Mouse (Mus musculus) myocyte (in vitro differentiated cells): Measurements from ENCODE around the gene Map3k20. TPM values are rescaled to one million over a fixed set of nuclear protein-coding genes. Genes with fewer than 3 reads are reported as not detected.

Source experiments
- H3K27me3 ChIP-seq: one replicate; pipeline ENCODE4 v1.6.1; 2011; ENCODE audit not compliant: control insufficient read depth, insufficient read depth, insufficient read length
- H3K36me3 ChIP-seq: one replicate; pipeline ENCODE4 v1.6.1; 2011; ENCODE audit not compliant: control insufficient read depth, insufficient read depth
- H3K4me2 ChIP-seq: one replicate; pipeline ENCODE4 v1.6.1; 2011; ENCODE audit warnings: low read depth, control low read depth
- H3K4me3 ChIP-seq: one replicate; pipeline ENCODE4 v1.5.1; 2011; ENCODE audit warnings: mild to moderate bottlenecking, control low read depth, moderate library complexity
- H3K79me2 ChIP-seq: one replicate; pipeline ENCODE4 v1.6.1; 2011; ENCODE audit not compliant: control insufficient read depth, insufficient read depth
- H3ac ChIP-seq: one replicate; pipeline ENCODE4 v1.6.1; 2011; ENCODE audit not compliant: control insufficient read depth, insufficient read length
- CEBPB ChIP-seq: IDR thresholded peaks from 2 replicates; pipeline ENCODE4 v1.6.1; 2011; ENCODE audit warnings: mild to moderate bottlenecking, moderate library complexity; ENCODE audit not compliant: poor library complexity, insufficient read depth, severe bottlenecking
- E2F4 ChIP-seq: IDR thresholded peaks from one replicate; pipeline ENCODE4 v1.6.1; 2011; ENCODE audit warnings: mild to moderate bottlenecking, control low read depth, moderate library complexity; ENCODE audit not compliant: insufficient read depth
- MAX ChIP-seq: IDR thresholded peaks from one replicate; pipeline ENCODE4 v1.6.1; 2011; ENCODE audit warnings: low read depth, mild to moderate bottlenecking, control low read depth
- MYOD1 ChIP-seq, 3 experiments: IDR thresholded peaks; one replicate each; pipeline ENCODE4 v1.6.1; 2011; ENCODE audit warnings: control low read depth in 2 of 3, low read depth in 2 of 3, mild to moderate bottlenecking in 2 of 3, moderate library complexity in 1 of 3; ENCODE audit not compliant: insufficient read length in 2 of 3, control insufficient read depth in 1 of 3
- MYOG ChIP-seq, 3 experiments: IDR thresholded peaks; one replicate each; pipeline ENCODE4 v1.6.1; 2011; ENCODE audit warnings: control low read depth in 2 of 3, low read depth in 2 of 3, mild to moderate bottlenecking in 2 of 3; ENCODE audit not compliant: insufficient read length in 2 of 3, control insufficient read depth in 1 of 3, insufficient read depth in 1 of 3
- POLR2A ChIP-seq: IDR thresholded peaks from one replicate; pipeline ENCODE4 v1.6.1; 2011; ENCODE audit warnings: low read depth, mild to moderate bottlenecking, control low read depth, moderate library complexity; ENCODE audit not compliant: insufficient read length
- POLR2AphosphoS2 ChIP-seq: IDR thresholded peaks from one replicate; pipeline ENCODE4 v1.6.1; 2011; ENCODE audit warnings: low read depth, control low read depth; ENCODE audit not compliant: insufficient read length
- REST ChIP-seq: IDR thresholded peaks from one replicate; pipeline ENCODE4 v1.6.1; 2011; ENCODE audit warnings: mild to moderate bottlenecking, control low read depth, moderate library complexity; ENCODE audit not compliant: insufficient read depth, insufficient read length
- SRF ChIP-seq: IDR thresholded peaks from one replicate; pipeline ENCODE4 v1.6.1; 2011; ENCODE audit warnings: low read depth; ENCODE audit not compliant: control insufficient read depth, insufficient read length
- TCF12 ChIP-seq: IDR thresholded peaks from one replicate; pipeline ENCODE4 v1.6.1; 2011; ENCODE audit warnings: mild to moderate bottlenecking, control low read depth; ENCODE audit not compliant: poor library complexity, insufficient read depth, severe bottlenecking
- TCF3 ChIP-seq: IDR thresholded peaks from one replicate; pipeline ENCODE4 v1.6.1; 2011; ENCODE audit warnings: low read depth, control low read depth; ENCODE audit not compliant: insufficient read length
- USF1 ChIP-seq: IDR thresholded peaks from one replicate; pipeline ENCODE4 v1.6.1; 2011; ENCODE audit warnings: low read depth, mild to moderate bottlenecking, control low read depth, moderate library complexity
- polyA plus RNA-seq: library from polyadenylated mRNA; unstranded; fragments of >200 nt; fragmentation: generic; extraction: Trizol; gene quantifications from one replicate; pipeline ENCODE4 v1.2.1, GENCODE M21; 2012; ENCODE audit warnings: missing spikeins

Gene Map3k20
- polyA plus RNA-seq, 1 experiment, result 13.7 TPM

- H3K27me3 ChIP-seq, result no peaks in the 10 kb centered on the region
- no peak overlapping the region for H3K4me2 ChIP-seq
- H3K79me2 ChIP-seq, result peaks cover 17% of the 10 kb centered on the region
- H3ac ChIP-seq, result no peak overlapping the region
- no peak overlapping the region for H3K4me3 ChIP-seq
- TF ChIP-seq E2F4 (no peak), POLR2A (no peak), MAX (no peak), POLR2AphosphoS2 (no peak), TCF3 (no peak), REST (no peak), CEBPB (no peak), SRF (no peak), USF1 (no peak), MYOD1 (IDR thresholded peaks at IDR 0.05; ENCODE audit: control insufficient read depth in 1 of 3, insufficient read length in 2 of 3, low read depth in 2 of 3) (no peak), MYOG (IDR thresholded peaks at IDR 0.05; ENCODE audit: control insufficient read depth in 1 of 3, insufficient read depth in 1 of 3, insufficient read length in 2 of 3, low read depth in 2 of 3) (no peak)
- H3K36me3 ChIP-seq, result no peaks in the 10 kb centered on the region
Measured at GRCm38 (mm10) chr2:72282733-72283132, 2.7 kb upstream of the Map3k20 start.

DNA sequence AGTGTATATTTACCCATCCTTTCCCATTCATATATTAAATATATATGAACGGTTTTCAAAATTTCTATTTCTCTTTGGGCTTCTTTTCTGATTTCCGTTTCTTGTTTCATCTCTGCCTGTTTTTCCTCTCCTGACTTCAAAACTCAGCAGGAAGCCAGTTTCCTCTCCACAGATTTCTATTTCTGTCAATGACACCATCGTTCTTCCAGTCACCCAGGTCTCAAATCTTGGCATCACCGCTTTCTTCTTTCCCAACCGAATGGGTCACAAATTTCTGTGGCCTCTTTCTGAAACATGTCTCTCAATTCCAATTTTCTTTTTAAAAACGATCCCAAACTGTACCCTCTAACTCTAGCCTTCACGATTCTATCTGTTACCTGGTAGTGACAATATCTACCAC is 748 bp upstream of the Map3k20 start:
- Histone ChIP-seq H3ac (no peak overlapping the region), H3K4me2 (peak overlapping the region; percentile 61), H3K4me3 (peak overlapping the region; percentile 46), H3K36me3 (no peaks in the 10 kb centered on the region), H3K79me2 (peaks cover 32% of the 10 kb centered on the region), H3K27me3 (no peaks in the 10 kb centered on the region)
- TF ChIP-seq SRF, result no peak
- TF ChIP-seq MAX, result no peak
- no peak for TF ChIP-seq USF1
- no peak for TF ChIP-seq POLR2A
- no peak for TF ChIP-seq CEBPB
- no peak for TF ChIP-seq POLR2AphosphoS2
- TF ChIP-seq TCF3, result no peak
- no peak for TF ChIP-seq TCF12
- no peak for TF ChIP-seq MYOG (IDR thresholded peaks at IDR 0.05; ENCODE audit: control insufficient read depth in 1 of 3, insufficient read depth in 1 of 3, insufficient read length in 2 of 3, low read depth in 2 of 3)
- TF ChIP-seq E2F4, result no peak
- TF ChIP-seq REST, result no peak
- no peak for TF ChIP-seq MYOD1 (IDR thresholded peaks at IDR 0.05; ENCODE audit: control insufficient read depth in 1 of 3, insufficient read length in 2 of 3, low read depth in 2 of 3)

DNA sequence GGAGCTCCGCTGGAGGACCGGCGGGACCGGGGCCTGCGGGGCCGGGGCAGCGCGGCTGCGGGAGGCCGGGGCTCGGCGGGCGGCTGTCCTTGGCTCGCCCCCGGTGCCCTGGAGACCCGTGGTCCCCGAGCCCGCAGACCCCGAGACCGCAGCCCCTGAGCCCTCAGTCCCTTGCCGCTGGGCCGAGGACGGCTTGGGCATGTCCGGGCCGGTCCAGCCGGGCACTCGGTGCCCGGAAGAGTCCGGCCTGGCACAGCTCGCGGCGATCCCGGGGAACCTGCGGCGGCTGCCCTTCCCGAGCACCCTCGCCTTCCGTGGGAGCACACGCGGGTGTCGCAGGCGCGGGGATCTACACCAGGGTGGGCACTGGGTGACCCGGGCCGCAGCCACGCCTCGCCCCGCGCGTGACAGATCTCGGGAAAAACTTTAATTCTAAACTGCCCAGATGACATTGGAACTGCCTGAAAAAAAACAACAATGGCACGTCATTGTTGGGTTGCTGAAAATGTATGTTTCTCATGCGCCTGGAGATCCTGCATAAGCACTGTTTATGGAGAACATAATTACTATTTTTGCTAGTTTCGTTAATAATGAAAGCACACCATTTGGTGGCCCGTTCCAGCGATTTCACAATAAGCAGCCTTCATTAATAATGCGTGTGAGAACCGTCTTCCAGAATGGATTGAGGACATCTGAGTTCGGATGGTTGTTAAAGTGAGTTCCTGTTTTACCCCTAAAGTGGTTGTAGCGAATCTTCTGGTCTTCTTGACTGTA is 638 bp downstream of the Map3k20 start:
- Histone ChIP-seq H3ac (peak overlapping the region; percentile 70), H3K27me3 (no peaks in the 10 kb centered on the region), H3K79me2 (peaks cover 46% of the 10 kb centered on the region), H3K4me2 (peak overlapping the region; percentile 86), H3K4me3 (peak overlapping the region; percentile 46), H3K36me3 (no peaks in the 10 kb centered on the region)
- TF ChIP-seq CEBPB (peak; percentile 77), TCF12 (no peak)

DNA sequence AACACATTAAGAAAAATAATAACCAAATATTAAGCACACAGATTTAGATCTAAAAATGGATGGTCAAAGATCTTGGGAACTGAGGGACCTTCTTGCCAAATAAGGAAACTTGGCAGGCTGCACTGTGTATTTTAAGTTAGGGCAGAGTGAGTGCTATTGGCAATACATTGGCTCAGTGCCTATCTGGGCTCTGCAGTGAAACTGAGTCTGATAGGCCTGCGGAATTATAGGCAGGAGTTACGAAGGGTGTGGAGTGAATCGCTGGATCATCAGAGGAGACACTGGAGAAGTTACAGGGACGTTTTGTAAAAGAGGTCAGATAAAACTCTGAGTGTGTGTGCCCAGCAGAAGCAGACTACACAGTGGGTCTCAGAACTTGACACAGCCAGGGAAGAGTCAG is 1.7 kb downstream of the Map3k20 start:
- H3K4me2 ChIP-seq, result peak overlapping the region; percentile 86
- H3K4me3 ChIP-seq, result peak overlapping the region; percentile 46

GRCm38 (mm10) chr2:72288932-72289534 is 3.6 kb downstream of the Map3k20 start:
- H3K36me3 ChIP-seq, result no peaks in the 10 kb centered on the region
- H3ac ChIP-seq, result no peak overlapping the region
- H3K4me3 ChIP-seq, result no peak overlapping the region
- TF ChIP-seq USF1 (peak; percentile 85), POLR2AphosphoS2 (no peak), MYOD1 (IDR thresholded peaks at IDR 0.05; ENCODE audit: control insufficient read depth in 1 of 3, insufficient read length in 2 of 3, low read depth in 2 of 3) (peak in 1 of 3 experiments; percentile 4), MYOG (IDR thresholded peaks at IDR 0.05; ENCODE audit: control insufficient read depth in 1 of 3, insufficient read depth in 1 of 3, insufficient read length in 2 of 3, low read depth in 2 of 3) (no peak), POLR2A (no peak), SRF (no peak), MAX (no peak), REST (no peak), E2F4 (no peak), CEBPB (no peak), TCF3 (no peak), TCF12 (no peak)
- H3K79me2 ChIP-seq, result peaks cover 76% of the 10 kb centered on the region
- H3K4me2 ChIP-seq, result peak overlapping the region; percentile 86
- no peaks in the 10 kb centered on the region for H3K27me3 ChIP-seq

More for the DNA sequence above, 1.7 kb downstream of the Map3k20 start:
- no peak for TF ChIP-seq REST
- TF ChIP-seq POLR2AphosphoS2, result no peak
- TF ChIP-seq TCF3, result no peak
- TF ChIP-seq USF1, result no peak
- peak; percentile 92 for TF ChIP-seq SRF
- peaks cover 57% of the 10 kb centered on the region for H3K79me2 ChIP-seq
- H3K36me3 ChIP-seq, result no peaks in the 10 kb centered on the region
- no peak overlapping the region for H3ac ChIP-seq
- no peaks in the 10 kb centered on the region for H3K27me3 ChIP-seq
